1 mouse cellular context compared by ENCODE assay signal in the genomic region with DNA sequence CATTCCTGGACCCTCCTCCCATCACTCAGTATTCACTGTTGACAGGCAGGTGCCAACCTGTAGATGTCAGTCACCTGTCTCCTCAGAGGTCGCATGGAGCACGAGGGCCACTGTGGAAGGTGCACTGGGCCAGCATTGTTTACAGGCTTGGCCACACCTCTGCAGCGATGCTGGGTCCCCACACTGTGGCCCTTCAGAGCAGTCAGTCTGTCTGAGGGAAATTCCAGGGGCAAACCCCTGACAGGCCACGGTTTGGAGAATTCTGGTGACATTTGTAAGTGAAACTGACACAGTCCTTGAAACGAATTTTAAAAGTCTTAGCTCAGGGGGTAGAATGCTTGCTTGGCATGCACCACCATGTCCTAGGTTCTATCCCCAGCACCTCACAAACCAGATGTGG.
TF ChIP-seq lines count a peak whose summit lies in the region.

No protein-coding gene starts in this region.

TF ChIP-seq in CH12.LX, 34 proteins besides CTCF, POLR2A, EP300 and RAD21 (continued from another document):
- no peak for TF ChIP-seq JUN (IDR thresholded peaks at IDR 0.05; ENCODE audit: insufficient read depth, low read depth, low read length)
- no peak for TF ChIP-seq ZC3H11A (IDR thresholded peaks at IDR 0.05; ENCODE audit: low read depth, low read length)
- TF ChIP-seq USF1 (IDR thresholded peaks at IDR 0.05; ENCODE audit: low read depth, low read length) = no peak
- no peak for TF ChIP-seq E2F4 (IDR thresholded peaks at IDR 0.05; ENCODE audit: insufficient replicate concordance, low read depth, low read length)
- no peak for TF ChIP-seq RCOR1 (conservative IDR thresholded peaks at IDR 0.05; ENCODE audit: low read depth, low read length)
- TF ChIP-seq ELF1 (IDR thresholded peaks at IDR 0.05; ENCODE audit: low read depth, low read length) = no peak
- no peak for TF ChIP-seq POLR2AphosphoS2 (IDR thresholded peaks at IDR 0.05; ENCODE audit: low read depth, low read length)
- peak; percentile 39; the same call in 1 of the 2 replicates for TF ChIP-seq MXI1 (IDR thresholded peaks at IDR 0.05; ENCODE audit: low read depth, low read length)
- TF ChIP-seq ZKSCAN1 (IDR thresholded peaks at IDR 0.05; ENCODE audit: borderline replicate concordance, low read depth, low read length) = no peak
- TF ChIP-seq KAT2A (IDR thresholded peaks at IDR 0.05; ENCODE audit: insufficient replicate concordance, low read length) = no peak
- TF ChIP-seq ZNF384 (IDR thresholded peaks at IDR 0.05; ENCODE audit: low read depth, low read length) = no peak; the same call in 1 of the 2 replicates
- TF ChIP-seq ETS1 (conservative IDR thresholded peaks at IDR 0.05; ENCODE audit: low read depth, low read length) = peak; percentile 82
- peak; percentile 50; the same call in 1 of the 2 replicates for TF ChIP-seq SIN3A (IDR thresholded peaks at IDR 0.05; ENCODE audit: low read length)
- peak; percentile 58 for TF ChIP-seq IRF4 (IDR thresholded peaks at IDR 0.05; ENCODE audit: low read depth, low read length)
- no peak for TF ChIP-seq CHD2 (IDR thresholded peaks at IDR 0.05; ENCODE audit: low read length)
- TF ChIP-seq MAZ (IDR thresholded peaks at IDR 0.05; ENCODE audit: low read depth, low read length) = no peak
- TF ChIP-seq MAX (IDR thresholded peaks at IDR 0.05; ENCODE audit: low read length) = peak; percentile 53; the same call in 1 of the 2 replicates
- no peak for TF ChIP-seq CHD1 (IDR thresholded peaks at IDR 0.05; ENCODE audit: low read depth, low read length)
- no peak for TF ChIP-seq SMC3 (IDR thresholded peaks at IDR 0.05; ENCODE audit: low read depth, low read length)
- no peak for TF ChIP-seq UBTF (IDR thresholded peaks at IDR 0.05; ENCODE audit: low read depth, low read length)
- no peak for TF ChIP-seq NELFE (IDR thresholded peaks at IDR 0.05; ENCODE audit: low read depth, low read length)
- TF ChIP-seq ZMIZ1 (IDR thresholded peaks at IDR 0.05; ENCODE audit: low read depth, low read length) = no peak
- TF ChIP-seq MEF2A (IDR thresholded peaks at IDR 0.05; ENCODE audit: borderline replicate concordance, low read depth, low read length) = peak; percentile 70
- peak; percentile 60 for TF ChIP-seq BHLHE40 (IDR thresholded peaks at IDR 0.05; ENCODE audit: low read depth, low read length)
- 0 out of 2 replicates have a peak, but pooled peaks have one; percentile 58 for TF ChIP-seq TCF12 (IDR thresholded peaks at IDR 0.05; ENCODE audit: low read depth, low read length)
- TF ChIP-seq JUND (conservative IDR thresholded peaks at IDR 0.05; ENCODE audit: low read depth, low read length) = no peak
